Mouse (Mus musculus) kidney, embryonic 14.5 days (tissue): ENCODE measurements around the gene Psen2. TPM values are rescaled to one million over a fixed set of nuclear protein-coding genes. Genes with fewer than 3 reads are reported as not detected.

ENCODE experiments used
- ATAC-seq: fragments of 200-750 bp; cut with Nextera tagmentation; 2 replicates; pipeline ENCODE4 v1.8.0; 2017; ENCODE audit warnings: moderate number of reproducible peaks, mild to moderate bottlenecking, moderate TSS enrichment, moderate library complexity; ENCODE audit not compliant: low FRiP score, low TSS enrichment
- H3K27ac ChIP-seq: fragments of 300-500 bp; sonication (generic); 2 replicates; pipeline ENCODE4 v1.5.1; 2014; ENCODE audit warnings: low read depth, mild to moderate bottlenecking, low read length, moderate library complexity, mixed read lengths
- H3K27me3 ChIP-seq: fragments of 300-500 bp; sonication (generic); 2 replicates; pipeline ENCODE4 v1.6.1; 2014; ENCODE audit warnings: mild to moderate bottlenecking, low read length; ENCODE audit not compliant: control insufficient read depth, insufficient read depth
- H3K36me3 ChIP-seq: fragments of 300-500 bp; sonication (generic); 2 replicates; pipeline ENCODE4 v1.6.1; 2014; ENCODE audit warnings: low read length, mixed read lengths; ENCODE audit not compliant: control insufficient read depth, insufficient read depth
- H3K4me1 ChIP-seq: fragments of 300-500 bp; sonication (generic); 2 replicates; pipeline ENCODE4 v1.6.1; 2014; ENCODE audit warnings: low read length, mixed read lengths; ENCODE audit not compliant: control insufficient read depth, insufficient read depth
- H3K4me2 ChIP-seq: fragments of 300-500 bp; sonication (generic); replicated peaks from 2 replicates; pipeline ENCODE4 v1.6.1; 2014; ENCODE audit warnings: low read depth, mild to moderate bottlenecking, low read length
- H3K4me3 ChIP-seq: fragments of 300-500 bp; sonication (generic); 2 replicates; pipeline ENCODE4 v1.5.1; 2014; ENCODE audit warnings: mild to moderate bottlenecking, low read length
- H3K9ac ChIP-seq: fragments of 300-500 bp; sonication (generic); 2 replicates; pipeline ENCODE4 v1.6.1; 2014; ENCODE audit warnings: low read depth, mild to moderate bottlenecking, low read length, moderate library complexity
- H3K9me3 ChIP-seq: fragments of 300-500 bp; sonication (generic); 2 replicates; pipeline ENCODE4 v1.6.1; 2016; ENCODE audit warnings: low read length; ENCODE audit not compliant: control insufficient read depth
- WGBS: fragments of 180-500 bp; shearing (Covaris S2); extraction: QIAGEN DNeasy Blood & Tissue Kit; methylation state at CpG from one replicate; pipeline ENCODE4 v1.1.7; 2014; 5-methylcytosine and 5-hydroxymethylcytosine counted together
- polyA plus RNA-seq: library from polyadenylated mRNA; unstranded; fragments of >200 nt; fragmentation: Nextera tagmentation; extraction: Ambion mirVana; gene quantifications from 2 replicates; pipeline ENCODE4 v1.2.1, GENCODE M21; 2014

Gene Psen2
- polyA plus RNA-seq, 1 experiment from 2014 or later: 15.4 TPM

DNA sequence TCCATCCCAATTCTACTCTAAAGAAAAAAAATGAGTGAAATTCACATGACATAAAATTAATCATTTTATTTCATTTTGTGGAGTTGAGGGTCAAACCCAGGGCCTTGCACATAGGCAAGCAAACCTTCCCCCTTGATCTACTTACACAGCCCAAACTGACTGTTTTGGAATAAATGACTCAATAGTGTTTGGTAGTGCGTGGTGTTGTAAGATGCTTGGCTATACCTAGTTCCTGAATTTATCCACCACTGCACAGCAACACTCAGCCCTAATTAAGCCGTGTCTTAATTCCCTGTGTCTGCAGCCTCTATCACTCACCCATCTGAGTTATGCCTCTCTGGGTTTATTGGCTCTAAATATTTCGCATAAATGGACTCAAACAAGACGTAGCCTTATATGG lies 37.1 kb upstream of the Psen2 start:
- Histone ChIP-seq H3K9ac (no peak overlapping the region), H3K4me1 (no peaks in the 10 kb centered on the region), H3K4me2 (no peak overlapping the region), H3K27ac (no peak overlapping the region), H3K9me3 (no peaks in the 10 kb centered on the region), H3K4me3 (no peak overlapping the region), H3K36me3 (no peaks in the 10 kb centered on the region), H3K27me3 (no peaks in the 10 kb centered on the region)
- 85% methylated on average over 4 of the region's 4 CpGs for WGBS
- no peak for ATAC-seq

- H3K4me3 ChIP-seq: no peak overlapping the region
- WGBS: 92% methylated on average over 4 of the region's 4 CpGs
- H3K36me3 ChIP-seq: no peaks in the 10 kb centered on the region
- H3K27me3 ChIP-seq: no peaks in the 10 kb centered on the region
- H3K4me2 ChIP-seq: no peak overlapping the region
- no peaks in the 10 kb centered on the region for H3K9me3 ChIP-seq
- H3K9ac ChIP-seq: no peak overlapping the region
- H3K27ac ChIP-seq: no peak overlapping the region
- no peaks in the 10 kb centered on the region for H3K4me1 ChIP-seq
- no peak for ATAC-seq
Observed at GRCm38 (mm10) chr1:180299697-180300096, 36.5 kb upstream of the Psen2 start.

GRCm38 (mm10) chr1:180296088-180296487 lies 32.9 kb upstream of the Psen2 start:
- Histone ChIP-seq H3K36me3 (no peaks in the 10 kb centered on the region), H3K9me3 (no peaks in the 10 kb centered on the region), H3K4me3 (no peak overlapping the region), H3K4me2 (no peak overlapping the region), H3K27ac (no peak overlapping the region), H3K4me1 (no peaks in the 10 kb centered on the region), H3K9ac (no peak overlapping the region), H3K27me3 (no peaks in the 10 kb centered on the region)
- 89% methylated on average over 9 of the region's 9 CpGs for WGBS
- ATAC-seq: no peak

DNA sequence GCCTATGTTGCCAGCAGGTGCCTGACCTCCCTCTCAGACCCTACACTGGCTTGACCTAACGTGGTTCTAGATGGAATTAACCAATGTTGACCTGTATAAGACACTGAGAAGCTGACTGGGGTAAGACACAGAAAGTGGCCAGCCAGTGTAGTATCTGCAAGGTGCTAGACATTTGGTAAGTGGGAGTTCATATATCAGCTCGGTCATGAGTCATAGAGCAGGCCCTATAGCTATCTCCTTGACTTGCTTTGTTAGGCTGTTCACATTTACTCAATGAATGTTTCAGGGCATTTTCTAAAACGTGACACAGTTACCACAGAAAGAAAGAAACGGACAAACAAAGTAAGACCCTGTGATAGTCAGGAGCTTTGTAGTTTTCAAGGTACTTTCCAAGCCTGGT lies 27.1 kb upstream of the Psen2 start:
- no peaks in the 10 kb centered on the region for H3K27me3 ChIP-seq
- WGBS: 88% methylated on average over 4 of the region's 4 CpGs
- H3K4me2 ChIP-seq: no peak overlapping the region
- no peak for ATAC-seq
- peaks cover 8% of the 10 kb centered on the region for H3K4me1 ChIP-seq
- H3K36me3 ChIP-seq: no peaks in the 10 kb centered on the region
- H3K27ac ChIP-seq: no peak overlapping the region
- no peaks in the 10 kb centered on the region for H3K9me3 ChIP-seq
- no peak overlapping the region for H3K4me3 ChIP-seq
- no peak overlapping the region for H3K9ac ChIP-seq

DNA sequence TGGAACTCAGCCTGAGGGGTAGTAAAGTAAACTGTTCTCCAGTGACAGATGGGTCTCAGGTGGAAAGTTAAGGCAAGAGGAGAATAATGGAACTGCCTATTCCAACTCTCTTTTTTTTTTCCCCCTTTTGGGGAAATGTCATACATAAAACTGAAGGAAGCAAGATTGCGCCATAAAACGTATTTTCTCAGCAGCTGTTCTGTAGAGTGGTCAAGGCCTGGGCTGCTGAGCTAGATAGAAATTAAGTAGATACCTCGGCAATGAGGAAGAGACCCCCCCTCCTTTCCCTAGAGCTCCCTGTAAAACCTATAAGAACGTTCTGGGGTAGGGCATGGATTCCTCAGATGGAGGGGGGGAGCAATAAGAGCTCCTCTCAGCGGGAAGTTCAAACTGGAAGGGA lies 26.6 kb upstream of the Psen2 start:
- Histone ChIP-seq H3K4me2 (no peak overlapping the region), H3K9me3 (no peaks in the 10 kb centered on the region), H3K9ac (no peak overlapping the region), H3K27ac (no peak overlapping the region), H3K27me3 (no peaks in the 10 kb centered on the region), H3K36me3 (no peaks in the 10 kb centered on the region), H3K4me3 (no peak overlapping the region), H3K4me1 (peaks cover 8% of the 10 kb centered on the region)
- no peak for ATAC-seq
- 70% methylated on average over 5 of the region's 5 CpGs for WGBS

GRCm38 (mm10) chr1:180288872-180289468 lies 25.7 kb upstream of the Psen2 start:
- H3K27ac ChIP-seq: no peak overlapping the region
- no peak; the same call in 1 of the 2 replicates for ATAC-seq
- no peaks in the 10 kb centered on the region for H3K27me3 ChIP-seq
- peaks cover 14% of the 10 kb centered on the region for H3K4me1 ChIP-seq
- 0 out of 2 replicates have a peak overlapping the region, but pooled peaks have one; percentile 5 for H3K4me2 ChIP-seq
- no peak overlapping the region for H3K9ac ChIP-seq
- 79% methylated on average over 7 of the region's 7 CpGs for WGBS
- no peaks in the 10 kb centered on the region for H3K36me3 ChIP-seq
- no peaks in the 10 kb centered on the region for H3K9me3 ChIP-seq
- no peak overlapping the region for H3K4me3 ChIP-seq

- H3K27ac ChIP-seq: no peak overlapping the region
- no peak for ATAC-seq
- H3K27me3 ChIP-seq: no peaks in the 10 kb centered on the region
- H3K9ac ChIP-seq: no peak overlapping the region
- 78% methylated on average over 7 of the region's 7 CpGs for WGBS
- H3K4me3 ChIP-seq: no peak overlapping the region
- H3K4me2 ChIP-seq: no peak overlapping the region
- no peaks in the 10 kb centered on the region for H3K36me3 ChIP-seq
- H3K9me3 ChIP-seq: no peaks in the 10 kb centered on the region
- peaks cover 17% of the 10 kb centered on the region for H3K4me1 ChIP-seq
Observed at GRCm38 (mm10) chr1:180288227-180288626, 25.0 kb upstream of the Psen2 start.

GRCm38 (mm10) chr1:180286081-180286831 lies 23.0 kb upstream of the Psen2 start:
- 60% methylated on average over 15 of the region's 15 CpGs for WGBS
- no peak for ATAC-seq
- Histone ChIP-seq H3K27ac (no peak overlapping the region; the same call in 1 of the 2 replicates), H3K4me3 (no peak overlapping the region), H3K9ac (no peak overlapping the region), H3K36me3 (no peaks in the 10 kb centered on the region), H3K4me1 (peaks cover 17% of the 10 kb centered on the region), H3K27me3 (no peaks in the 10 kb centered on the region), H3K4me2 (no peak overlapping the region), H3K9me3 (no peaks in the 10 kb centered on the region)
